In the genomic region with DNA sequence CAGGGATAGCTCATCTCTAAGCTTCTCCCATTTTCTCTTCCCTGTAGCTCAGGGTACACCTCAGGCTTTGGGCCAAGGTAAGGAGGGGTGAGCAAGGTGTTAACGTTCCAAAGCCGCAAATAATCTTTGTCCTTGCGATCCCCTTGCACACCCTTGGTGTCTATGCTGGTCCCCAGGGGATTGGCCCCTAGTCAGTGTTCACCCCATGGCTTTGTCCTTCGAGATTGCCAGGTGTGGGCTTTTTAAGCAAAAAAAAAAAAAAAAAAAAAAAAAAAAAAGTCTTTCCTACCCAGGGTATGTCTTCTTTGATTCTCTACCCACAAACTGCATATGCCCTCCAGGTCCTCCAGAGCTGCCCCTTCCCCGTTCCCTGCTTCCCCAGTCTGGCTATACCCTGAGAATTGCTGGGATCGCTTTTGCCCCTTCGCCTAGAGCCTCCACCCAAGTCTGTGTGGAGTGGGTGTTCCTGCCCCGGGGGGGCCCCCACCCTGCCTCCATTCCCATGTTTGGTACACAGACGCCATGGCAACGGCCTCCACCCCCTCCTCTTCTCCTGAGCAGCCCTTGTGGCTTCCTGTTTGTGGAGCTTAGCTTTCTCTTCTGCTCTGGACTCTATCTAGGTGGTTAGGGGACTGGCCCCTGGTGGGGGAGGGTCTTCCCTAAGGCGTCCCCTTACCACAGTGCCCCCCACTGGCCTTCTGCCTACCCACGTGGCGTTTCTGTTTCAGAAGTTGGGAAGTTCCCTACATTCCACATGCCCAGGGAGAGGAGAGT, we compare ENCODE assay signal across 8 mouse cellular contexts. TPM values are rescaled to one million over a fixed set of nuclear protein-coding genes. Genes with fewer than 3 reads are reported as not detected.
DNase-seq lines count a peak whose midpoint lies in the region; ATAC-seq lines count a peak whose summit lies in the region.

No protein-coding gene starts in this region.

- ATAC-seq in forebrain, embryonic 11.5 days (replicated peaks; ENCODE audit: low FRiP score) = no peak
- ATAC-seq in stomach, embryonic 16.5 days (ENCODE audit: insufficient read depth, low FRiP score) = peak; percentile 26; the same call in 1 of the 2 replicates

- no peaks in the 10 kb centered on the region for H3K9me3 ChIP-seq in forebrain, embryonic 11.5 days (ENCODE audit: control insufficient read depth, low read length)
- H3K9me3 ChIP-seq in limb, embryonic 10.5 days (replicated peaks) = no peaks in the 10 kb centered on the region
- H3K9me3 ChIP-seq in midbrain, embryonic 10.5 days (replicated peaks) = no peaks in the 10 kb centered on the region
- H3K9me3 ChIP-seq in stomach, embryonic 16.5 days (replicated peaks; ENCODE audit: control insufficient read depth, low read length) = no peaks in the 10 kb centered on the region

- peak; percentile 73 for DNase-seq in urinary bladder, postnatal 14 days (ENCODE audit: low spot score)
- DNase-seq in urinary bladder, postnatal 10 days (ENCODE audit: low spot score) = no peak
- no peak for DNase-seq in forebrain, embryonic 11.5 days (ENCODE audit: low spot score)
- peak; percentile 79 to 83 for DNase-seq in heart, postnatal 36 days
- peak; percentile 45 for DNase-seq in limb, embryonic 10.5 days (ENCODE audit: low spot score)
- peak; percentile 57 for DNase-seq in midbrain, embryonic 10.5 days (ENCODE audit: low spot score)
- no peak for DNase-seq in ovary, postnatal 14 days (ENCODE audit: low spot score)

- no peak overlapping the region for H3K27ac ChIP-seq in forebrain, embryonic 11.5 days (ENCODE audit: low read depth, low read length)
- peak overlapping the region; percentile 79 for H3K27ac ChIP-seq in limb, embryonic 10.5 days
- H3K27ac ChIP-seq in midbrain, embryonic 10.5 days (replicated peaks) = peak overlapping the region; percentile 74
- peak overlapping the region; percentile 89 for H3K27ac ChIP-seq in stomach, embryonic 16.5 days (ENCODE audit: low read length)

- intact Hi-C loops in heart, postnatal 36 days (cut with DNase I) = loop anchor here (1.0 to 10.0 kb wide), 2 partner anchors 12 to 287 kb away; partner anchors contain the start of gene Casq1

- peaks cover 24% of the 10 kb centered on the region; the same call in 1 of the 2 replicates for H3K4me1 ChIP-seq in forebrain, embryonic 11.5 days (replicated peaks; ENCODE audit: control insufficient read depth, insufficient read depth, low read length)
- peaks cover 58% of the 10 kb centered on the region for H3K4me1 ChIP-seq in limb, embryonic 10.5 days
- H3K4me1 ChIP-seq in midbrain, embryonic 10.5 days = peaks cover 60% of the 10 kb centered on the region
- peaks cover 33% of the 10 kb centered on the region for H3K4me1 ChIP-seq in stomach, embryonic 16.5 days (ENCODE audit: control insufficient read depth, insufficient read depth, low read length)

- H3K4me2 ChIP-seq in forebrain, embryonic 11.5 days (ENCODE audit: low read depth, low read length, severe bottlenecking) = peak overlapping the region; percentile 58
- H3K4me2 ChIP-seq in stomach, embryonic 16.5 days (ENCODE audit: low read depth, low read length) = peak overlapping the region; percentile 58

- H3K9ac ChIP-seq in forebrain, embryonic 11.5 days (ENCODE audit: low read length) = no peak overlapping the region
- H3K9ac ChIP-seq in stomach, embryonic 16.5 days (ENCODE audit: low read length) = peak overlapping the region; percentile 86

- peaks cover 23% of the 10 kb centered on the region for H3K27me3 ChIP-seq in forebrain, embryonic 11.5 days (ENCODE audit: control insufficient read depth, insufficient read depth, low read length)
- H3K27me3 ChIP-seq in limb, embryonic 10.5 days (ENCODE audit: low read depth, poor library complexity, severe bottlenecking) = peaks cover 29% of the 10 kb centered on the region
- H3K27me3 ChIP-seq in midbrain, embryonic 10.5 days (ENCODE audit: low read depth, poor library complexity, severe bottlenecking) = peaks cover 91% of the 10 kb centered on the region
- no peaks in the 10 kb centered on the region for H3K27me3 ChIP-seq in stomach, embryonic 16.5 days (ENCODE audit: control insufficient read depth, insufficient read depth, low read length)

- H3K36me3 ChIP-seq in forebrain, embryonic 11.5 days (ENCODE audit: control insufficient read depth, insufficient read depth, low read length) = peaks cover 8% of the 10 kb centered on the region
- peaks cover 35% of the 10 kb centered on the region for H3K36me3 ChIP-seq in limb, embryonic 10.5 days
- peaks cover 32% of the 10 kb centered on the region for H3K36me3 ChIP-seq in midbrain, embryonic 10.5 days
- peaks cover 7% of the 10 kb centered on the region for H3K36me3 ChIP-seq in stomach, embryonic 16.5 days (ENCODE audit: control insufficient read depth, insufficient read depth, low read length)

- 43% methylated on average over 13 of the region's 13 CpGs for WGBS in forebrain, embryonic 11.5 days
- 38% methylated on average over 13 of the region's 13 CpGs for WGBS in limb, embryonic 10.5 days
- 30% methylated on average over 13 of the region's 13 CpGs for WGBS in midbrain, embryonic 10.5 days
- 29% methylated on average over 13 of the region's 13 CpGs for WGBS in stomach, embryonic 16.5 days

- peak overlapping the region; percentile 36 for H3K4me3 ChIP-seq in forebrain, embryonic 11.5 days (ENCODE audit: low read depth, low read length)
- H3K4me3 ChIP-seq in limb, embryonic 10.5 days = peak overlapping the region; percentile 62
- peak overlapping the region; percentile 56 for H3K4me3 ChIP-seq in midbrain, embryonic 10.5 days
- peak overlapping the region; percentile 67 for H3K4me3 ChIP-seq in stomach, embryonic 16.5 days (replicated peaks; ENCODE audit: low read length)

RNA-seq across cellular contexts. Expression of gene Tagln2, which starts 1.7 kb away (rescaled TPM):
- polyA plus RNA-seq in forebrain, embryonic 11.5 days (2014; fragmentation: Nextera tagmentation; extraction: Ambion mirVana) = 38.5 and 38.6 TPM in 2 replicates
- 10 to 100 TPM; 71.9 to 78.4 TPM for total RNA-seq in heart, postnatal 36 days (2021)
- 77.0 and 84.6 TPM in 2 replicates for polyA plus RNA-seq in limb, embryonic 10.5 days (2016; fragmentation: Nextera tagmentation; extraction: Ambion mirVana)
- polyA plus RNA-seq in midbrain, embryonic 10.5 days (2016; fragmentation: Nextera tagmentation; extraction: Ambion mirVana) = 70.8 and 79.2 TPM in 2 replicates
- polyA plus RNA-seq in stomach, embryonic 16.5 days (2015; fragmentation: Nextera tagmentation; extraction: Ambion mirVana) = 377 and 446 TPM in 2 replicates

RNA-seq across cellular contexts. Expression of gene Cfap45, which starts 19.0 kb away (rescaled TPM):
- 1.2 and 1.3 TPM in 2 replicates for polyA plus RNA-seq in forebrain, embryonic 11.5 days (2014; fragmentation: Nextera tagmentation; extraction: Ambion mirVana)
- total RNA-seq in heart, postnatal 36 days (2021) = under 1 TPM; 0.14 to 0.92 TPM
- 0.67 and 1.0 TPM in 2 replicates for polyA plus RNA-seq in limb, embryonic 10.5 days (2016; fragmentation: Nextera tagmentation; extraction: Ambion mirVana)
- polyA plus RNA-seq in midbrain, embryonic 10.5 days (2016; fragmentation: Nextera tagmentation; extraction: Ambion mirVana) = 1.0 and 1.7 TPM in 2 replicates
- polyA plus RNA-seq in stomach, embryonic 16.5 days (2015; fragmentation: Nextera tagmentation; extraction: Ambion mirVana) = 2.6 and 3.1 TPM in 2 replicates

RNA-seq across cellular contexts. Expression of gene Igsf9, which starts 20.0 kb away (rescaled TPM):
- polyA plus RNA-seq in forebrain, embryonic 11.5 days (2014; fragmentation: Nextera tagmentation; extraction: Ambion mirVana) = 83.2 and 94.4 TPM in 2 replicates
- under 1 TPM; 0.75 to 0.76 TPM for total RNA-seq in heart, postnatal 36 days (2021)
- polyA plus RNA-seq in limb, embryonic 10.5 days (2016; fragmentation: Nextera tagmentation; extraction: Ambion mirVana) = 79.5 and 85.8 TPM in 2 replicates
- 76.2 and 95.8 TPM in 2 replicates for polyA plus RNA-seq in midbrain, embryonic 10.5 days (2016; fragmentation: Nextera tagmentation; extraction: Ambion mirVana)
- 51.6 and 55.3 TPM in 2 replicates for polyA plus RNA-seq in stomach, embryonic 16.5 days (2015; fragmentation: Nextera tagmentation; extraction: Ambion mirVana)

RNA-seq across cellular contexts. Expression of gene Slamf9, which starts 26.4 kb away (rescaled TPM):
- polyA plus RNA-seq in forebrain, embryonic 11.5 days (2014; fragmentation: Nextera tagmentation; extraction: Ambion mirVana) = 0.27 and 0.28 TPM in 2 replicates
- total RNA-seq in heart, postnatal 36 days (2021) = 1 to 10 TPM; 1.1 to 1.5 TPM
- 0.18 TPM in 1 of 2 replicates, not detected in the other for polyA plus RNA-seq in limb, embryonic 10.5 days (2016; fragmentation: Nextera tagmentation; extraction: Ambion mirVana)
- 0.09 and 0.16 TPM in 2 replicates for polyA plus RNA-seq in midbrain, embryonic 10.5 days (2016; fragmentation: Nextera tagmentation; extraction: Ambion mirVana)
- polyA plus RNA-seq in stomach, embryonic 16.5 days (2015; fragmentation: Nextera tagmentation; extraction: Ambion mirVana) = 0.59 and 0.91 TPM in 2 replicates

RNA-seq across cellular contexts. Expression of gene Vsig8, which starts 54.2 kb away (rescaled TPM):
- 0.17 TPM in 1 of 2 replicates, not detected in the other for polyA plus RNA-seq in forebrain, embryonic 11.5 days (2014; fragmentation: Nextera tagmentation; extraction: Ambion mirVana)
- not detected for total RNA-seq in heart, postnatal 36 days (2021)
- polyA plus RNA-seq in limb, embryonic 10.5 days (2016; fragmentation: Nextera tagmentation; extraction: Ambion mirVana) = 0.13 TPM in 1 of 2 replicates, not detected in the other
- polyA plus RNA-seq in midbrain, embryonic 10.5 days (2016; fragmentation: Nextera tagmentation; extraction: Ambion mirVana) = 0.17 TPM in 1 of 2 replicates, not detected in the other
- polyA plus RNA-seq in stomach, embryonic 16.5 days (2015; fragmentation: Nextera tagmentation; extraction: Ambion mirVana) = 1.6 and 2.5 TPM in 2 replicates

Comparison
In these comparisons a context has a peak if more than half of its experiments do, and no peak if none do; other contexts are left out.
1. DNase-seq: peak in urinary bladder, postnatal 14 days (single experiment), heart, postnatal 36 days (2 of 2), limb, embryonic 10.5 days (single experiment) and midbrain, embryonic 10.5 days (single experiment); none in urinary bladder, postnatal 10 days (single experiment), forebrain, embryonic 11.5 days (single experiment) and ovary, postnatal 14 days (single experiment).
2. Peak in every context shown above with its lines, with median percentiles within 50 percentile points of each other: H3K4me3 ChIP-seq.